Mouse (Mus musculus) lung, postnatal 0 days (tissue): Measurements from ENCODE around the gene Vpreb1.

Source experiments
- CTCF ChIP-seq: IDR thresholded peaks from 2 replicates; pipeline ENCODE4 v1.5.1; 2016; ENCODE audit warnings: antibody characterized with exemption, mild to moderate bottlenecking
- EP300 ChIP-seq: IDR thresholded peaks from 2 replicates; pipeline ENCODE4 v1.6.1; 2016; ENCODE audit warnings: antibody characterized with exemption, mild to moderate bottlenecking, control low read depth

GRCm38 (mm10) chr16:16870241-16870616, 414 bp downstream of the Vpreb1 start:
- no peak for TF ChIP-seq CTCF
- 0 out of 2 replicates have a peak, but pooled peaks have one; percentile 8 for TF ChIP-seq EP300
